Mouse (Mus musculus) hindbrain, embryonic 13.5 days (tissue): ENCODE measurements around the gene Mettl1. TPM values are rescaled to one million over a fixed set of nuclear protein-coding genes. Genes with fewer than 3 reads are reported as not detected.
A peak's percentile ranks its signal among the peaks of the same experiment; 100 is the strongest.
"Not testable (repeated sequence)": the region's sequence is repeated elsewhere in the genome, so short reads cannot be mapped to it uniquely, and the experiment has no call there.

Source experiments
- ATAC-seq: fragments of 200-750 bp; cut with Nextera tagmentation; 2 replicates; pipeline ENCODE4 v1.8.0; 2017; ENCODE audit warnings: moderate TSS enrichment; ENCODE audit not compliant: low FRiP score
- H3K27ac ChIP-seq: fragments of 300-500 bp; sonication (generic); 2 replicates; pipeline ENCODE4 v1.5.1; 2015; ENCODE audit warnings: inconsistent platforms, mild to moderate bottlenecking, moderate library complexity
- H3K27me3 ChIP-seq: fragments of 300-500 bp; sonication (generic); 2 replicates; pipeline ENCODE4 v1.6.1; 2015; ENCODE audit warnings: mild to moderate bottlenecking, inconsistent platforms
- H3K36me3 ChIP-seq: fragments of 300-500 bp; sonication (generic); 2 replicates; pipeline ENCODE4 v1.6.1; 2015; ENCODE audit warnings: mild to moderate bottlenecking, inconsistent platforms
- H3K4me1 ChIP-seq: fragments of 300-500 bp; sonication (generic); replicated peaks from 2 replicates; pipeline ENCODE4 v1.6.1; 2015; ENCODE audit warnings: inconsistent platforms
- H3K4me2 ChIP-seq: fragments of 300-500 bp; sonication (generic); 2 replicates; pipeline ENCODE4 v1.6.1; 2015; ENCODE audit warnings: inconsistent platforms, mild to moderate bottlenecking, moderate library complexity
- H3K4me3 ChIP-seq: fragments of 300-500 bp; sonication (generic); 2 replicates; pipeline ENCODE4 v1.5.1; 2015; ENCODE audit warnings: mild to moderate bottlenecking, inconsistent platforms
- H3K9ac ChIP-seq: fragments of 300-500 bp; sonication (generic); 2 replicates; pipeline ENCODE4 v1.6.1; 2015; ENCODE audit warnings: mild to moderate bottlenecking, inconsistent platforms
- H3K9me3 ChIP-seq: fragments of 300-500 bp; sonication (generic); 2 replicates; pipeline ENCODE4 v1.6.1; 2016; ENCODE audit warnings: inconsistent platforms
- WGBS: fragments of 180-500 bp; shearing (Covaris S2); methylation state at CpG from one replicate; pipeline ENCODE4 v1.1.7; 2015; 5-methylcytosine and 5-hydroxymethylcytosine counted together
- polyA plus RNA-seq: library from polyadenylated mRNA; unstranded; fragments of >200 nt; fragmentation: Nextera tagmentation; extraction: Ambion mirVana; gene quantifications from 2 replicates; pipeline ENCODE4 v1.2.1, GENCODE M21; 2015

The Mettl1 gene
- polyA plus RNA-seq, 1 experiment from 2014 or later, result 21.6 TPM

- H3K9me3 ChIP-seq, H3K4me3 ChIP-seq, ATAC-seq, H3K27ac ChIP-seq, H3K9ac ChIP-seq, H3K4me2 ChIP-seq: not testable (repeated sequence)
- Histone ChIP-seq H3K27me3 (peaks cover 19% of the 10 kb centered on the region), H3K36me3 (peaks cover 14% of the 10 kb centered on the region), H3K4me1 (peaks cover 36% of the 10 kb centered on the region)
- WGBS, result 88% methylated on average over 4 of the region's 4 CpGs
Measured at GRCm38 (mm10) chr10:127072270-127072669, 31.1 kb downstream of the Mettl1 start.

- not testable (repeated sequence) for H3K4me3 ChIP-seq, H3K36me3 ChIP-seq, H3K4me2 ChIP-seq, ATAC-seq, H3K9me3 ChIP-seq, H3K27ac ChIP-seq, H3K9ac ChIP-seq
- Histone ChIP-seq H3K27me3 (peaks cover 22% of the 10 kb centered on the region), H3K4me1 (peaks cover 39% of the 10 kb centered on the region)
- 91% methylated on average over 2 of the region's 2 CpGs for WGBS
Measured at GRCm38 (mm10) chr10:127072969-127073368, 31.8 kb downstream of the Mettl1 start.

GRCm38 (mm10) chr10:127073981-127074380, 32.8 kb downstream of the Mettl1 start:
- H3K27me3 ChIP-seq, result peaks cover 23% of the 10 kb centered on the region
- H3K9ac ChIP-seq, result no peak overlapping the region
- no peak for ATAC-seq
- peaks cover 34% of the 10 kb centered on the region for H3K4me1 ChIP-seq
- no peak overlapping the region for H3K27ac ChIP-seq
- no peak overlapping the region for H3K4me2 ChIP-seq
- no peaks in the 10 kb centered on the region for H3K9me3 ChIP-seq
- WGBS, result 98% methylated on average over 1 of the region's 1 CpGs
- H3K36me3 ChIP-seq, result no peaks in the 10 kb centered on the region
- no peak overlapping the region for H3K4me3 ChIP-seq

GRCm38 (mm10) chr10:127075080-127075479, 33.9 kb downstream of the Mettl1 start, which contains the start of gene Agap2:
Agap2 (plus strand) TSS chr10:127075284.
- WGBS, result 74% methylated on average over 9 of the region's 9 CpGs
- ATAC-seq, result no peak
- Histone ChIP-seq H3K4me2 (no peak within 1 kb of the TSS), H3K27ac (no peak within 1 kb of the TSS; the same call in 1 of the 2 replicates), H3K9ac (peak within 1 kb of the TSS; percentile 53; the same call in 1 of the 2 replicates), H3K4me1 (peaks cover 33% of the 10 kb centered on the region), H3K36me3 (no peaks in the 10 kb centered on the region), H3K4me3 (no peak within 1 kb of the TSS), H3K27me3 (peaks cover 26% of the 10 kb centered on the region), H3K9me3 (no peaks in the 10 kb centered on the region)

GRCm38 (mm10) chr10:127075651-127076050, 34.4 kb downstream of the Mettl1 start:
- WGBS, result 75% methylated on average over 8 of the region's 8 CpGs
- no peak for ATAC-seq

GRCm38 (mm10) chr10:127076082-127076481, 34.9 kb downstream of the Mettl1 start:
- H3K27me3 ChIP-seq, result peaks cover 36% of the 10 kb centered on the region
- H3K9ac ChIP-seq, result peak overlapping the region; percentile 53; the same call in 1 of the 2 replicates
- no peak overlapping the region for H3K4me2 ChIP-seq
- H3K36me3 ChIP-seq, result no peaks in the 10 kb centered on the region
- H3K9me3 ChIP-seq, result no peaks in the 10 kb centered on the region
- WGBS, result 44% methylated on average over 4 of the region's 4 CpGs
- ATAC-seq, result no peak
- no peak overlapping the region for H3K27ac ChIP-seq
- H3K4me1 ChIP-seq, result peaks cover 37% of the 10 kb centered on the region
- H3K4me3 ChIP-seq, result no peak overlapping the region

More at GRCm38 (mm10) chr10:127075651-127076050, 34.4 kb downstream of the Mettl1 start:
- H3K4me2 ChIP-seq, result no peak overlapping the region
- H3K27me3 ChIP-seq, result peaks cover 32% of the 10 kb centered on the region
- H3K9ac ChIP-seq, result no peak overlapping the region
- H3K9me3 ChIP-seq, result no peaks in the 10 kb centered on the region
- H3K4me3 ChIP-seq, result no peak overlapping the region
- H3K4me1 ChIP-seq, result peaks cover 37% of the 10 kb centered on the region
- no peak overlapping the region for H3K27ac ChIP-seq
- no peaks in the 10 kb centered on the region for H3K36me3 ChIP-seq

GRCm38 (mm10) chr10:127077515-127077914, 36.3 kb downstream of the Mettl1 start:
- peak overlapping the region; percentile 93 for H3K27ac ChIP-seq
- H3K27me3 ChIP-seq, result peaks cover 39% of the 10 kb centered on the region
- H3K4me3 ChIP-seq, result peak overlapping the region; percentile 84
- H3K9me3 ChIP-seq, result no peaks in the 10 kb centered on the region
- H3K4me2 ChIP-seq, result peak overlapping the region; percentile 90
- no peak for ATAC-seq
- 3% methylated on average over 10 of the region's 10 CpGs for WGBS
- no peaks in the 10 kb centered on the region for H3K36me3 ChIP-seq
- H3K4me1 ChIP-seq, result peaks cover 47% of the 10 kb centered on the region
- H3K9ac ChIP-seq, result peak overlapping the region; percentile 59

- peak overlapping the region; percentile 59 for H3K9ac ChIP-seq
- peak overlapping the region; percentile 84 for H3K4me3 ChIP-seq
- peaks cover 54% of the 10 kb centered on the region for H3K4me1 ChIP-seq
- H3K4me2 ChIP-seq, result peak overlapping the region; percentile 90
- peaks cover 4% of the 10 kb centered on the region; the same call in 1 of the 2 replicates for H3K36me3 ChIP-seq
- ATAC-seq, result peak; percentile 60
- H3K27me3 ChIP-seq, result peaks cover 45% of the 10 kb centered on the region
- no peaks in the 10 kb centered on the region for H3K9me3 ChIP-seq
- WGBS, result 4% methylated on average over 12 of the region's 12 CpGs
- peak overlapping the region; percentile 93 for H3K27ac ChIP-seq
Measured at GRCm38 (mm10) chr10:127078001-127078676, 36.9 kb downstream of the Mettl1 start.

GRCm38 (mm10) chr10:127078677-127079575, 37.7 kb downstream of the Mettl1 start:
- Histone ChIP-seq H3K36me3 (peaks cover 12% of the 10 kb centered on the region), H3K4me1 (peaks cover 58% of the 10 kb centered on the region), H3K27ac (peak overlapping the region; percentile 93), H3K27me3 (peaks cover 53% of the 10 kb centered on the region), H3K4me3 (peak overlapping the region; percentile 84), H3K9ac (peak overlapping the region; percentile 98), H3K9me3 (no peaks in the 10 kb centered on the region), H3K4me2 (peak overlapping the region; percentile 90)
- peak; percentile 77 for ATAC-seq
- under 1% methylated on average over 34 of the region's 49 CpGs for WGBS

- Histone ChIP-seq H3K27me3 (peaks cover 62% of the 10 kb centered on the region), H3K4me2 (peak overlapping the region; percentile 90), H3K4me3 (peak overlapping the region; percentile 84), H3K4me1 (peaks cover 58% of the 10 kb centered on the region), H3K9me3 (no peaks in the 10 kb centered on the region), H3K27ac (peak overlapping the region; percentile 93), H3K36me3 (peaks cover 21% of the 10 kb centered on the region), H3K9ac (peak overlapping the region; percentile 98)
- no peak for ATAC-seq
- WGBS, result under 1% methylated on average over 55 of the region's 70 CpGs
Measured at GRCm38 (mm10) chr10:127079665-127080391, 38.6 kb downstream of the Mettl1 start.

GRCm38 (mm10) chr10:127080901-127081780, 39.9 kb downstream of the Mettl1 start:
- no peak for ATAC-seq
- peak overlapping the region; percentile 98 for H3K9ac ChIP-seq
- 1% methylated on average over 46 of the region's 48 CpGs for WGBS
- peak overlapping the region; percentile 90 for H3K4me2 ChIP-seq
- peaks cover 56% of the 10 kb centered on the region for H3K4me1 ChIP-seq
- peak overlapping the region; percentile 84 for H3K4me3 ChIP-seq
- H3K9me3 ChIP-seq, result no peaks in the 10 kb centered on the region
- peaks cover 59% of the 10 kb centered on the region for H3K27me3 ChIP-seq
- H3K27ac ChIP-seq, result peak overlapping the region; percentile 37; the same call in 1 of the 2 replicates
- peaks cover 29% of the 10 kb centered on the region for H3K36me3 ChIP-seq
